19 mouse cellular contexts compared by ENCODE assay signal in genomic region chr6:12458841-12459240, GRCm38 (mm10).
A peak's percentile ranks its signal among the peaks of the same experiment; 100 is the strongest.
DNase-seq lines count a peak whose midpoint lies in the region; ATAC-seq lines count a peak whose summit lies in the region.
"Had no signal": no experiment of that assay in that cellular context is flagged by ENCODE, and none has a peak within 500 bp of the region (broad histone marks: within the 10 kb centered on the region; RNA-seq: fewer than 3 reads in every experiment).

No protein-coding gene starts in this region.

- H3K4me1 ChIP-seq in heart, embryonic 11.5 days (ENCODE audit: control insufficient read depth, insufficient read depth, low read length) = no peaks in the 10 kb centered on the region
- H3K4me1 ChIP-seq: hindbrain, embryonic 13.5 days; liver, embryonic 12.5 days had no signal

- WGBS in heart, embryonic 11.5 days (ENCODE audit: insufficient replicate concordance) = 24% methylated on average over 4 of the region's 4 CpGs

- no peaks in the 10 kb centered on the region for H3K9me3 ChIP-seq in heart, embryonic 11.5 days (replicated peaks; ENCODE audit: control insufficient read depth, low read length)
- H3K9me3 ChIP-seq: hindbrain, embryonic 13.5 days; liver, embryonic 12.5 days had no signal

- ATAC-seq in heart, embryonic 11.5 days (replicated peaks; ENCODE audit: insufficient number of reproducible peaks, low FRiP score, low TSS enrichment) = no peak
- ATAC-seq in activated CD4-positive, CD25-positive, alpha-beta regulatory T cell, adult 4 months = no peak
- ATAC-seq: intestine, postnatal 0 days; liver, embryonic 12.5 days had no signal

- H3K36me3 ChIP-seq in heart, embryonic 11.5 days (ENCODE audit: control insufficient read depth, insufficient read depth, low read length) = no peaks in the 10 kb centered on the region
- H3K36me3 ChIP-seq: hindbrain, embryonic 13.5 days; liver, embryonic 12.5 days had no signal

- no peaks in the 10 kb centered on the region for H3K27me3 ChIP-seq in heart, embryonic 11.5 days (ENCODE audit: control insufficient read depth, insufficient read depth, low read length)
- H3K27me3 ChIP-seq: hindbrain, embryonic 13.5 days; liver, embryonic 12.5 days had no signal

- H3K9ac ChIP-seq in heart, embryonic 11.5 days (ENCODE audit: low read depth, low read length) = no peak overlapping the region
- H3K9ac ChIP-seq: hindbrain, embryonic 13.5 days; liver, embryonic 12.5 days had no signal

- no peak overlapping the region for H3K27ac ChIP-seq in heart, embryonic 11.5 days (ENCODE audit: low read depth, low read length)
- H3K27ac ChIP-seq: hindbrain, embryonic 13.5 days; liver, embryonic 12.5 days had no signal

- peak; percentile 97 for DNase-seq in heart, adult 11 months
- DNase-seq in lung, postnatal 36 days = peak; percentile 55
- no peak for DNase-seq in lung, postnatal 10 days
- peak; percentile 76 to 86 for DNase-seq in heart, adult 9 months (ENCODE audit: low spot score in 2 of 2)
- DNase-seq in skeletal muscle tissue, adult 2 months (ENCODE audit: low read depth, low spot score) = peak; percentile 65
- DNase-seq in spleen, adult 12 weeks (ENCODE audit: low spot score) = no peak
- DNase-seq: adrenal gland, postnatal 25 days; cerebellum, adult 9-11 months; gastrocnemius, postnatal 36 days; kidney, postnatal 25 days; left cerebral cortex, postnatal 4 days; lung, postnatal 14 days; thymus, postnatal 4 days had no signal

- no peak overlapping the region for H3K4me3 ChIP-seq in heart, embryonic 11.5 days (ENCODE audit: low read depth, low read length)
- H3K4me3 ChIP-seq: hindbrain, embryonic 13.5 days; liver, embryonic 12.5 days had no signal

- H3K4me2 ChIP-seq in heart, embryonic 11.5 days = no peak overlapping the region
- H3K4me2 ChIP-seq: hindbrain, embryonic 13.5 days; liver, embryonic 12.5 days; midbrain, embryonic 11.5 days had no signal

Comparison
In these comparisons a context has a peak if more than half of its experiments do, and no peak if none do; other contexts are left out.
1. DNase-seq: peak in heart, adult 11 months (single experiment), lung, postnatal 36 days (single experiment), heart, adult 9 months (2 of 2) and skeletal muscle tissue, adult 2 months (single experiment); none in lung, postnatal 10 days (single experiment) and spleen, adult 12 weeks (single experiment).